Mouse (Mus musculus): ENCODE results near the gene Fbxw7.

DNA sequence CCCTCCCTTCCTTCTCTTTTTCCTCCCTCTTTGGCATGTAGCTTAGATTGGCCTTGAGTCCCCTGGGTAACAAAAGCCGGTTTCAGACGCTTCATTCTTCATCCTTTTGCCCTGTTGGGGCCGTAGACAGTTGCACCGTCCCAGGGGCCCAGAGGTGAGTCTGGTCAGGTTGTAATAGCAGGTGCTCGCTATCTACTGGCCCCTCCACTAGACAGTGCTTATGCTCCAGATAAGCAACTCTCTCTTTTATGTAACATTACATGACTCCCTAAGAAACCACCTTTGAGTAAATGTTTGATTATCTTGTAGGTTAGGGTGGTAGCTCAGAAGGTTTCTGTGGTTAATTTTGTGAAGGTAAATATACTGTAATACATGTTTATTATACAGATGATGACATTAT, 21.0 kb downstream of the Fbxw7 start:
- TF ChIP-seq POLR2A (IDR thresholded peaks at IDR 0.05; ENCODE audit: insufficient read length, low read depth) (no peak), TCF3 (IDR thresholded peaks at IDR 0.05; ENCODE audit: insufficient read length, low read depth) (no peak)
